Mouse (Mus musculus) midbrain, embryonic 10.5 days (tissue): ENCODE measurements around the gene Atf1. TPM values are rescaled to one million over a fixed set of nuclear protein-coding genes. Genes with fewer than 3 reads are reported as not detected.

Experiments used
- DNase-seq: peaks from one replicate; pipeline ENCODE4 v3.0.0-alpha.2; 2017; ENCODE audit warnings: low spot score
- H3K27ac ChIP-seq: fragments of 300-500 bp; sonication (generic); replicated peaks from 2 replicates; pipeline ENCODE4 v1.5.1; 2016; ENCODE audit warnings: mild to moderate bottlenecking
- H3K27me3 ChIP-seq: fragments of 300-500 bp; sonication (generic); 2 replicates; pipeline ENCODE4 v1.6.1; 2016; ENCODE audit warnings: low read depth, mild to moderate bottlenecking; ENCODE audit not compliant: poor library complexity, severe bottlenecking
- H3K36me3 ChIP-seq: fragments of 300-500 bp; sonication (generic); 2 replicates; pipeline ENCODE4 v1.6.1; 2016; ENCODE audit warnings: mild to moderate bottlenecking, moderate library complexity
- H3K4me1 ChIP-seq: fragments of 300-500 bp; sonication (generic); 2 replicates; pipeline ENCODE4 v1.6.1; 2016
- H3K4me3 ChIP-seq: fragments of 300-500 bp; sonication (generic); 2 replicates; pipeline ENCODE4 v1.5.1; 2016; ENCODE audit warnings: mild to moderate bottlenecking, moderate library complexity
- H3K9me3 ChIP-seq: fragments of 300-500 bp; sonication (generic); replicated peaks from 2 replicates; pipeline ENCODE4 v1.6.1; 2016; ENCODE audit warnings: mild to moderate bottlenecking
- WGBS: fragments of 180-500 bp; shearing (Covaris S2); methylation state at CpG from one replicate; pipeline ENCODE4 v1.1.7; 2016; 5-methylcytosine and 5-hydroxymethylcytosine counted together
- polyA plus RNA-seq: library from polyadenylated mRNA; unstranded; fragments of >200 nt; fragmentation: Nextera tagmentation; extraction: Ambion mirVana; gene quantifications from 2 replicates; pipeline ENCODE4 v1.2.1, GENCODE M21; 2016

Atf1 gene
- polyA plus RNA-seq, result 33.6 and 33.7 TPM in 2 replicates

DNA sequence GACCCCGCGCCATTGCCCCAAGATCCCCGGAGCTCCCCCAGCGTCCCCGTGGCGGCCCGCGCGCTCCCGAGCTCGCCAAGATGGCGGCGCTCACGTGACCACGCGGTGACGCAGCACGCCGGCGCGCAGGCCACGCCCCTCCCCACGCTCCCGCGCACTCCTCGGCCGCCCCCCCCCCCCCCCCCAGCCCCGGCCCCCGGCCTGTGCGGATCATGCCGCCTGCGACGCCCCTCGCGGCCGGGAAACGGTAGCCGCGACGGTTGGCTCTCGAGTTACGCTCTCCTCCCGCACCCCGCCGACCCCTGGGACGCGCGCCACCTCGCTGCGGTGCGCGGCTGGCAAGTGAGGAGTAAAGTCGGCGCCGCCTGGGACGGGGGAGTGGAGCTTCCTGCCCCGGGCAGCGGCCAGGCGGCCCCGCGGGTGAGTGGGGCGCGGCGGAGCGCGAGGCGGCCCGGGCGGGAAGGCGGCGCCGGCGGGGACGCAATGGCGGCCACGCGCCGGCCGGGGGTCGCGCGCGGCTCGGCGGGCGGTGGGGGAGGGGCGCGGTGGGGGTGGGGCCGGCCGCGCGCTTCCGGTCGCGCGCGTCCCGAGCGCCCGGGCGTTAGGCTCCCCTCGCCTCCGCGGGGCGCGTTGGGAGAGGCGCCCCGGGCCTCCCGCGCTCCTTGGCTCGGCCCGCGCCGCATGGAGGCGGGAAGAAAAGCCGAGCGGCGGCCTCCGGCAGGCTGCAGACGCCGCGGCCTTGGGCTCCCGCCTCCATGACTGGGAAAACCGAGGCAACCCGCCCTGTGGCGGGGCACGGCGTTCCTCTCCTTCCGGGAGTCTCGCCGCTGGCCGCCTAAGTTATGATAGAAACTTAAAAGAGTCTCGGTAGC is at the start of gene Atf1:
Gene Atf1, plus strand, starts transcription at position 157 of the 872 bp plus-strand sequence.
- H3K36me3 ChIP-seq, result peaks cover 42% of the 10 kb centered on the region
- under 1% methylated on average over 72 of the region's 133 CpGs for WGBS

DNA sequence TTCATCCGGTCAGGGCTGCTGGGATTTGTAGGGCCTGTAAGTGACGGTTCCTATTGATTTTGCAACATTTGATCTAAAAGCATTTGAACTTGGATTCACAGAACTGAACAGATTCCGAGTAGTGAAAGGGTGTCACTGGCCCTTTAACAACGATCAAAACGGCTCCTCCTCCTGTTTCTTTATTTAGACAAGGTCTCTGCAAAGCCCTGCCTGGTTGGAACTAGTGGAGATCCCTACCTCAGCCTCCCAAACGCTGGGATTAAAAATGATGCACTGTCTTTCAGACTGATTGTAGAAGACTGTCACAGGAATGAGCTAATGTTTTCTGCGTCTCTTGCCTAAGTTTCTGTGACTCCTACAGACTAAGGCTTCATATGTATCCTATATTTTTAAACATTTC is 49.1 kb upstream of the Atf1 start:
- Histone ChIP-seq H3K27me3 (no peaks in the 10 kb centered on the region), H3K4me1 (no peaks in the 10 kb centered on the region), H3K27ac (no peak overlapping the region), H3K9me3 (no peaks in the 10 kb centered on the region), H3K36me3 (peaks cover 90% of the 10 kb centered on the region), H3K4me3 (no peak overlapping the region)
- DNase-seq, result no peak
- WGBS, result 86% methylated on average over 7 of the region's 7 CpGs

More for the DNA sequence above, at the start of gene Atf1:
- H3K27ac ChIP-seq, result peak within 1 kb of the TSS; percentile 100
- peaks cover 9% of the 10 kb centered on the region for H3K9me3 ChIP-seq
- H3K4me3 ChIP-seq, result peak within 1 kb of the TSS; percentile 88
- peak; percentile 93 for DNase-seq
- H3K27me3 ChIP-seq, result no peaks in the 10 kb centered on the region
- peaks cover 23% of the 10 kb centered on the region for H3K4me1 ChIP-seq

DNA sequence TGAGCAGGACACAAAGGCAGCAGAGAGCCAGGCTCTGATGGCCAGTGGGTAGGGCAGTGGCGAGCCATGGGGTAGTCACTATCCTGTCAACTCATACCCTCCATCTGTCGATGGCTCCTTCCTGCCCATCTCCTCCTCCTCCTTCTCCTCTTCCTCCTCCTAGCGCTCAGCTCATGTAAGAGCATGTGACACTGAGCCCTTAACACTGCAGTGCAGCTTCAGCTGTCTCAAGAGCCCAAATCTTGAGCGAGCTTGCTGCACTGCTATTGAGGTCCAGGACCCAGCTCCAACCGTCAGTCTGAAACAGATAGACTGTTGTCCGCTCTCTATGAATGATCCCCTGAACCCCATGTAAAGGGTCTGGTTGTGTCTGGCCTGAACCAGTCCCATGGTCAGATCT is 47.9 kb upstream of the Atf1 start:
- Histone ChIP-seq H3K4me1 (no peaks in the 10 kb centered on the region), H3K4me3 (no peak overlapping the region), H3K27me3 (no peaks in the 10 kb centered on the region), H3K27ac (no peak overlapping the region), H3K36me3 (peaks cover 90% of the 10 kb centered on the region), H3K9me3 (no peaks in the 10 kb centered on the region)
- WGBS, result 94% methylated on average over 6 of the region's 6 CpGs
- DNase-seq, result no peak

DNA sequence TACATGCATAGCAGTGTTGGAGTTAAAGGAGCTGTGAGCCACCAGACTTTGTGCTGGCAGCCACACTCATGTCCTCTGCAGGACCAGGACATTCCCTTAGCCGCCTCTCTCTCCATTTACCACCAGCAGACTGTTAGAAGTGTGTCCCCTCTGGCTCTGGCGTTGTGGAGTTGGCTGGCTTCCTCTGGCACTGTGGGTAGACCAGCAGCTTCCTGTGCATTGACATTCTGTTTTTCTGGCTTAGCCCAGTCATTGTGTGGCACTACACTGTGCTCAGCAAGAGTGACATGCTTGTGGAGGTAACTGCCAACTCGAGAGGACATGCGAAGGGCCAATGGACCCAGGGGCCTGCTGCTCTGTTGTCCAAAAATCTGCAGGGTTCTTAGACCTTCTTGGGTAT is 47.4 kb upstream of the Atf1 start:
- Histone ChIP-seq H3K27ac (no peak overlapping the region), H3K9me3 (no peaks in the 10 kb centered on the region), H3K36me3 (peaks cover 90% of the 10 kb centered on the region), H3K27me3 (no peaks in the 10 kb centered on the region), H3K4me1 (no peaks in the 10 kb centered on the region), H3K4me3 (no peak overlapping the region)
- DNase-seq, result no peak
- 94% methylated on average over 4 of the region's 4 CpGs for WGBS

DNA sequence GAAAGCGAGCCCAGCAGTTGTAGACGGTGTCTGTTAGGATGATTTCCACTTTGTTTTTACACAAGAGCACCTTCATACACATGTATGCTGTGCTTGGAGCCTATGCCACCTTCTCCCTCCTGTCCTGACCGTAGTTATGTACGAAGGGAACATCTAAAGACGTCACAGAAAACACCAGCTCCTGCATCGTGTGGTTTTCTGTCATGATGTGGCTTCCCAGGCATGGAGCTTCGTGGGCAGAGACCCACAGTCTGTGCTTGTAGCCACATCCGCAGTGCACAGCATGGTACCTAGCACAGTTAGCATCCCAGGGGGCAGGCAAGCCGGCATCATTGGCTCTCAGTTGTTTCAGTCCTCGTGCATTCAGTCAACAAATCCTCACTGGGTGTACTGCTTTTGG is 45.8 kb upstream of the Atf1 start:
- no peaks in the 10 kb centered on the region for H3K4me1 ChIP-seq
- 88% methylated on average over 10 of the region's 10 CpGs for WGBS
- DNase-seq, result no peak
- H3K27ac ChIP-seq, result no peak overlapping the region
- no peaks in the 10 kb centered on the region for H3K27me3 ChIP-seq
- peaks cover 94% of the 10 kb centered on the region for H3K36me3 ChIP-seq
- no peak overlapping the region for H3K4me3 ChIP-seq
- no peaks in the 10 kb centered on the region for H3K9me3 ChIP-seq

DNA sequence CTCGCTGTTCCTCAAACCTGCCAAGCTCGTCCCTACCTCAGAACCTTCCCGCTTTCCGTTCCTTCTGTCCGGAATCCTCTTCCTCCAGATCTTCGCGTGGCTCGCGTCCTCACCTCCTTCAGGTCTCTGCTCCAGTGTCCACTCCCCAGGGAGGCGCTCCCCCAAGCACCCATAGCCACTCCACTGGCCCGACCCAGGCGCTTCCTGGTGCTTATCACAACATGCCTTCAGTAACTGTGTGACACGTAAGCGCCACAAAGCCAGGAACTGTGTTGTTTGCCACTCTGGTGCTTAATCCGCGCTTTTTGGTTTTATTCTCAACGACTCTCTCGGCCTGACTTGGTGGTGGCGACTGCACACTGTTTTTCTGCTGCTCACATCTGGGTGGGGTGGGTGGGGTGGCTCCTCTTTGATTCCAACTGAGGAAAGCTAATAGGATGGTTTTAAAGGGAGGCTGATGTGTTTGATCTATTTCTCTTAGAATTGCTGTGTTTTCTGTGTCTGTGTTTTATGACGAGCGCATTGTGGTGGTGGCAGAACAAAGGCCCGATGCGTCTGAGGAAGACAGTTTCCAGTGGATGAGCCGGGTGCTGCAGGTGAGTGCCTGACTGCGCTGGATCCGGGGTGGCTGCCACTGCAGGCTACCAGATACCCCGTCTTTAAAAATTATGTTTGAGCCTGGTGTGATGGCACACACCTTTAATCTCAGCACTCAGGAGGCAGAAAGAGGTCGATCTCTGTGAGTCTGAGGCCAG is 44.9 kb upstream of the Atf1 start:
- Histone ChIP-seq H3K27me3 (no peaks in the 10 kb centered on the region), H3K4me1 (no peaks in the 10 kb centered on the region), H3K9me3 (no peaks in the 10 kb centered on the region), H3K4me3 (no peak overlapping the region), H3K27ac (no peak overlapping the region), H3K36me3 (peaks cover 94% of the 10 kb centered on the region)
- no peak for DNase-seq
- 91% methylated on average over 28 of the region's 28 CpGs for WGBS

DNA sequence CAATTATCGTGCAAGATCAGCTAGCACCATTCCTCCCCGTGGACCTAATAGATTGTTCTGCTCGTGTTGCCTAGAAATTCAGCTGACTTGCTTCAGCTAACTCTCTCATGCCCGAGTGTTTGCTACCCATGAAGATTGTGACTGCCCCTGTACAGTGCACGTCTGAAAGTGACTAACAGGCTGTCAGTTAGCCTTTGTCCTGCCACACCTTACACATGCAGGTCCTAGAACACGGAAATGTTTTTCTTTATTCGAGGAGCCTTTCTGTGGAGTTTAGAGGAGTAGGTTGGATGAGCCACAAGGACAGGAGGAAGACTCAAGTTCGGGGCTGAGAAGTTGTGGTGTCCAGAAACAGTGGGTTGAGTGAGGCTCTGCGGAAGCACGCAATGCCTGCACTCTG is 44.1 kb upstream of the Atf1 start:
- no peaks in the 10 kb centered on the region for H3K27me3 ChIP-seq
- no peak overlapping the region for H3K27ac ChIP-seq
- no peak overlapping the region for H3K4me3 ChIP-seq
- H3K9me3 ChIP-seq, result no peaks in the 10 kb centered on the region
- H3K36me3 ChIP-seq, result peaks cover 92% of the 10 kb centered on the region
- DNase-seq, result no peak
- WGBS, result 94% methylated on average over 10 of the region's 10 CpGs
- no peaks in the 10 kb centered on the region for H3K4me1 ChIP-seq

DNA sequence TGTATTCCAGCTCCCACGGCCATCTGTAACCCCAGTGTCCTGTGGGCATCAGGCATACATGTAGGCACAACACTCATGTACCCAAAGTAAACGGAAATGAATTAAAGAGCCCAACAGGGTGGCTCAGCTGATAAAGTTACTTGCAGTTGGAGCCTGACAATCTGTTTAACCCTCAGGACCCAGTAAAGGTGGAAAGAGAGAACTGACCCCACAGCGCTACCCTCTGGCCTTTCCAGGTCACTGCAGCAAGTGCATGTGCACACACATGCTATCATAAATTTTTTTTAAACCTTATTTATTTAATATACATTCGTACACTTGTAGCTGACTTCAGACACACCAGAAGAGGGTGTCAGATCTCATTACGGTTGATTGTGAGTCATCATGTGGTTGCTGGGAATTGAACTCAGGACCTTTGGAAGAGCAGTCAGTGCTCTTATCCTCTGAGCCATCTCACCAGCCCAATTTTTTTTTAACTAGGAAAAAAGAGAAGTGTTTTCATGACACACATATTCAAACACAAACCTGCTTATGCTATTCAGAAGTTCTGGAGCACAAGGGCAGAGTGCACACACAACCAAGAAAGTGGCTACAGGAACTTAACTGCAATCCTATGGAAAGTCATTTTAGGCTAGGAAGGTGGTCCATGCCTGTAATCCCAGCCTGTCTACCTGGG is 42.7 kb upstream of the Atf1 start:
- no peak for DNase-seq
- Histone ChIP-seq H3K4me1 (no peaks in the 10 kb centered on the region), H3K36me3 (peaks cover 97% of the 10 kb centered on the region), H3K27me3 (no peaks in the 10 kb centered on the region), H3K27ac (no peak overlapping the region), H3K4me3 (no peak overlapping the region), H3K9me3 (no peaks in the 10 kb centered on the region)
- 90% methylated on average over 5 of the region's 5 CpGs for WGBS

DNA sequence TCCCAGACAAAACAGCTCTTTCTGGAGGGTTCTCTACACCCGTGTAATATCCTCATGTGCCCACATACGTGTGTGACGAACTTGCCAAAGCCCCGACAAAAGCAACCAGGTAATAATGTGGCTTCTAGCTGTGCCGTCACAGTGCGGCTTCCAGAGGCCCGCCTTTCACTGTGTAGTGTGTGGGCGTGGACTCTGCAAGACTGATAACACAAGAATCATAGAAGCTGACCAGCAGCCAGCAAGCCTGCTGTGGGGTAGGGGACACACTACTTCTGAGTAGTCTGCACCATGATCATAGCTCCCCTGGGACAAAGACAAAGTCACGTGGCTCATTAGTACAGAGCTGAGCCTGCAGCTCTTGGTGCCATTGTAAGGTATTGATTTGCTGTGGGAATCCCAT is 41.4 kb upstream of the Atf1 start:
- H3K9me3 ChIP-seq, result no peaks in the 10 kb centered on the region
- no peak overlapping the region for H3K27ac ChIP-seq
- no peaks in the 10 kb centered on the region for H3K27me3 ChIP-seq
- no peaks in the 10 kb centered on the region for H3K4me1 ChIP-seq
- H3K36me3 ChIP-seq, result peaks cover 97% of the 10 kb centered on the region
- H3K4me3 ChIP-seq, result no peak overlapping the region
- 97% methylated on average over 9 of the region's 9 CpGs for WGBS
- DNase-seq, result no peak

DNA sequence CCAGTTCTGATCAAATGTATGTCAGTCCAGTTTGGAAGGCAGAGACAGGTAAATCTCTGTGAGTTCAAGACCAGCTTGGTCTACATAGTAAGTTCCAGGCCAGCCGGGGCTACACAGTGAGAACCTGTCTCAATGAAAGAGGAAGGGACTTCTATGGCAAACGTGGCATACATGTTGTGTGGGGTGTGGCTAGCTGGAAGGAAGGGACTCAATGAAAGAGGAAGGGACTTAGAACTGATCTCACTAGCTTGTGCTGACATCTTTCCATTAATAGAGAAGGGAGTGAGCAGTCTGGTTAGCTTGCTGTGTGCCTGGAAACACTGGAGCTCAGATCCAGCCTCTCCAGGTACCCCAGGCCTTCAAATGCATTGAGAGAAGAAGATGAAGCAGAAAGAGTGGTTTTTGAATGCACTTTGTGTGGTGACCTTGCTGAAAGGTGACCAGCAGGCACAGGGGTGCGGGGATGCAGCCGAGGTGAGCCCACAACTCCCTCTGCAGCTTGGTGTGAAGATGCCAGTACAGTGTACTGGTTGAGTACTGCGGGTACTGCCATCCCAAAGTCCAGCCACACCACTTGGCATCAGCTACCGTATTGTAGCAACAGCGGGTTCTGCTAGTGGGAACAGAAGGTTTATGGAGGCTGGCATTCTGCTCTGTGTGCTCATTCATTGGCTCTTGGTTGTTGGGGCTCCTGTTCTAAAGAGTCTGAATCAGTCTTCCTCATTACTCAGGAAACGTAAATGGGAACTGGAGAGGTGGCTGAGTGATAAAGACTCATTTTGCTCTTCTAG is 40.5 kb upstream of the Atf1 start:
- Histone ChIP-seq H3K27ac (no peak overlapping the region), H3K4me3 (no peak overlapping the region), H3K27me3 (no peaks in the 10 kb centered on the region), H3K9me3 (no peaks in the 10 kb centered on the region), H3K4me1 (no peaks in the 10 kb centered on the region), H3K36me3 (peaks cover 97% of the 10 kb centered on the region)
- no peak for DNase-seq
- WGBS, result 95% methylated on average over 8 of the region's 8 CpGs

DNA sequence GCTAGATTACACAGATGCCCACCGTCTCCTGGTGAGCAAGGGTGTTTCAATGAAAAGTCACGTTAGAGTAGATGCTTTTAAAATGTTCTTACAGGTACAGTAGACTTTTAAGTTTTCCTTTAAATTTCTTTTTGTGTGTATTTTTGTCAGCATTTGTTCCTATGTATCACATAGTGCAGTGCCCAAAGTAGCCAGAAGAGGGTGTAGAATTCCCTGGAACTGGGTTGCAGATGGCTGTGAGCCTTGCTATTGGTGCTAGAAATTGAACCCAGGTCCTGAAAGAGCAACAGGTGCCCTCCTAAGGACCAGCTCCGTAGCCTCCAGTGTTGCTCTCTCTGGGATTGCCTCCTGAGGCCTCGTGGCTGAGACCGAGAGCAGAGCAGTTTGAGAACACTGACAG is 39.1 kb upstream of the Atf1 start:
- no peaks in the 10 kb centered on the region for H3K4me1 ChIP-seq
- whole genome bisulfite sequencing, result 93% methylated on average over 5 of the region's 5 CpGs
- H3K9me3 ChIP-seq, result no peaks in the 10 kb centered on the region
- H3K4me3 ChIP-seq, result no peak overlapping the region
- H3K27ac ChIP-seq, result no peak overlapping the region
- H3K27me3 ChIP-seq, result no peaks in the 10 kb centered on the region
- H3K36me3 ChIP-seq, result peaks cover 99% of the 10 kb centered on the region
- DNase-seq, result no peak

DNA sequence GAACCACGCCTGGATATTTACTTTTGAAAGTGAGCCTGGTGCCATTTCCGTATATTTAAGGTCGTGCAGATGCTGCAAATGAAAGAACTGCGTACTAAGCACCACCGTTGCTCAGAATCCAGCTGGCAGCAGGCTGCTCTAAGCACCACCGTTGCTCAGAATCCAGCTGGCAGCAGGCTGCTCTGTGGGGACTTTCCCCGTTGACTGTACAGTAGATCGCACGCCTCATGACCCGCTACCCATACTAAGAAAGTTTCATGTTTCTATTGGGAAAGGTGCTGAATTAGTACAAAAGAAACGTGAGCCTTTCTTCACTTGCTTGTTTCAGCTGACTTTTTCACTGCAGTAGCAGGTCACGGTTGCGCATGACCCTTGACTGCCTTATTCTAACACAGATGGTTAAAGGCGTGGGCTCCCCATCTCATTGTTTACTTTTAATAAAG is 38.6 kb upstream of the Atf1 start:
- no peak for DNase-seq
- H3K36me3 ChIP-seq, result peaks cover 99% of the 10 kb centered on the region
- WGBS, result 94% methylated on average over 14 of the region's 14 CpGs
- no peak overlapping the region for H3K4me3 ChIP-seq
- H3K27me3 ChIP-seq, result no peaks in the 10 kb centered on the region
- H3K4me1 ChIP-seq, result no peaks in the 10 kb centered on the region
- H3K27ac ChIP-seq, result no peak overlapping the region
- H3K9me3 ChIP-seq, result no peaks in the 10 kb centered on the region
